Mouse (Mus musculus): Measurements from ENCODE around the gene Odf2. TPM values are rescaled to one million over a fixed set of nuclear protein-coding genes. Genes with fewer than 3 reads are reported as not detected.

Gene Odf2
- polyA plus RNA-seq, 2 experiments: 42.3 to 84.6 TPM

DNA sequence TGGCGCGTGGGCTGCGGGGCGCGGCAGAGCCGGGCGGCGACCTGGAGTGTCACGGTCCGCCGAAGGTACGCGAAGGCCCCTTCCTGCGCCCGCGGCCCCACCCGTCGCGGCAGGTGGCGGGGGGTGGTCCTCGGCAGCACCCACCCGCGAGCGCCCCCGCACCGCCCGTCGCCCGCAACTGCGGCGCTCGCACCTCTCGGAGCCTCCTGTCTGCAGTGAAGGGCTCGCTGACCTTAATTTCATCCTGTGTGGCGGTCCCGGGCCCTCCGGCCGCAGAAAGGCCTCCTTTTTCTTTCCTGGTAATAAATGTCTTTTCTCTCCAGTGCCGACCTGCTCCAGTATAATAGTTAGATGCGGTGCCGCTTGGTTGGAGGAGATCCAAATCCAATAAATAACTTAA is 76.9 kb downstream of the Odf2 start:
- Histone ChIP-seq H3K36me3 (ENCODE audit: control insufficient read depth, insufficient read depth, low read length) (peaks cover 21% of the 10 kb centered on the region; the same call in 1 of the 2 replicates), H3K27me3 (ENCODE audit: control insufficient read depth, insufficient read depth, low read length) (no peaks in the 10 kb centered on the region), H3K4me1 (ENCODE audit: control insufficient read depth, insufficient read depth, low read length) (peaks cover 19% of the 10 kb centered on the region), H3K4me3 (replicated peaks; ENCODE audit: low read length) (peak overlapping the region; percentile 98), H3K9me3 (ENCODE audit: control insufficient read depth, low read length) (no peaks in the 10 kb centered on the region), H3K9ac (ENCODE audit: low read depth, low read length, severe bottlenecking) (peak overlapping the region; percentile 96), H3K27ac (replicated peaks; ENCODE audit: low read depth, low read length) (peak overlapping the region; percentile 83), H3K4me2 (replicated peaks; ENCODE audit: low read depth, low read length, severe bottlenecking) (peak overlapping the region; percentile 50)
- DNase-seq (ENCODE audit: low spot score) (peak; percentile 60), ATAC-seq (ENCODE audit: low FRiP score, low read depth) (peak; percentile 1; the same call in 1 of the 2 replicates)
- TF ChIP-seq POLR2A (IDR thresholded peaks at IDR 0.05; ENCODE audit: borderline replicate concordance, extremely low read depth, insufficient read depth, insufficient read length): no peak
- WGBS: under 1% methylated on average over 26 of the region's 41 CpGs

DNA sequence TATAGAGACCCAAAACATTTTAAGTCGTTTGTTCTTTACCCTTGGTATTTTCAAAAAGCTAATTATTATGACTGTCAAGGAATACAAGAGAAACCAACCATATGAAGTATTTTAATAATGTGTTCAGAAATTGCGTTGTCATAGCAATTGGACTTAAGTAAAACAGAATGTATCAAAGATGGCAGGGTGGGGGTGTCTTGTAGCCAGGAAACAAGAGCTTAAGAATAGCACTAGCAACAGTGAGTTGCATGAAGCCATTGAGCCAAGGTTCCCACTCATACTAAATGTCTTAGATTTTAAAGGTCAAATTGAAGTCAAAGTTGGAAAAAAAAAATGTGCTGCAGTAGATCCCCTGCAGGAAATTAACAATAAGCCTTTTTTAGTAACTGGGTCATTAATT is 77.8 kb downstream of the Odf2 start:
- no peak overlapping the region for H3K9ac ChIP-seq (ENCODE audit: low read depth, low read length, severe bottlenecking)
- no peak for TF ChIP-seq POLR2A (IDR thresholded peaks at IDR 0.05; ENCODE audit: borderline replicate concordance, extremely low read depth, insufficient read depth, insufficient read length)
- DNase-seq (ENCODE audit: low spot score) (no peak), ATAC-seq (ENCODE audit: low FRiP score, low read depth) (no peak)
- peaks cover 21% of the 10 kb centered on the region; the same call in 1 of the 2 replicates for H3K36me3 ChIP-seq (ENCODE audit: control insufficient read depth, insufficient read depth, low read length)
- peaks cover 22% of the 10 kb centered on the region for H3K4me1 ChIP-seq (ENCODE audit: control insufficient read depth, insufficient read depth, low read length)
- H3K27ac ChIP-seq (replicated peaks; ENCODE audit: low read depth, low read length): no peak overlapping the region
- H3K27me3 ChIP-seq (ENCODE audit: control insufficient read depth, insufficient read depth, low read length): no peaks in the 10 kb centered on the region
- WGBS: 64% methylated on average over 2 of the region's 2 CpGs
- no peaks in the 10 kb centered on the region for H3K9me3 ChIP-seq (ENCODE audit: control insufficient read depth, low read length)
- H3K4me3 ChIP-seq (replicated peaks; ENCODE audit: low read length): peak overlapping the region; percentile 98
- peak overlapping the region; percentile 50 for H3K4me2 ChIP-seq (replicated peaks; ENCODE audit: low read depth, low read length, severe bottlenecking)

DNA sequence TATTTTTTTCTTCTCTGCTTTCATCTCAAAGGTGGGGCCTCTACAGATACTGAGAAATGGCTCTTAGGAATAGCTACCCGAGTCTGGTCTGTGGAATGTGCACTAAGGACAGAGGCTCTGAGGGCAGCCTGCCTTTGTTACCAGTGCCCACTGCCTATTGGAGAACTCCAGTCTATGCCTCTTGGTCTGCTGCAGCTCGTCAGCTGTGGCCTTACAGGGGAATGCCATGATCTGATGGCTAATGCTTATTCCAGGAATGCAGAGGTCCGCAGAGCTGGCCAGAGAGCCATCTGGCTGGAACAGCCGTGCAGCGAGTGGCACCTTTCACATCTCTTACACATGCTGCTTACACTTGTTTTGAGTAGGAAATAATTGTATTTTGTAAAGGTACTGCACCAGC is 78.7 kb downstream of the Odf2 start:
- TF ChIP-seq POLR2A (IDR thresholded peaks at IDR 0.05; ENCODE audit: borderline replicate concordance, extremely low read depth, insufficient read depth, insufficient read length): no peak
- H3K4me2 ChIP-seq (replicated peaks; ENCODE audit: low read depth, low read length, severe bottlenecking): peak overlapping the region; percentile 50; the same call in 1 of the 2 replicates
- no peaks in the 10 kb centered on the region for H3K27me3 ChIP-seq (ENCODE audit: control insufficient read depth, insufficient read depth, low read length)
- no peak overlapping the region for H3K27ac ChIP-seq (replicated peaks; ENCODE audit: low read depth, low read length)
- 0 out of 2 replicates have a peak overlapping the region, but pooled peaks have one; percentile 4 for H3K4me3 ChIP-seq (replicated peaks; ENCODE audit: low read length)
- ATAC-seq (ENCODE audit: low FRiP score, low read depth): no peak
- WGBS: 61% methylated on average over 5 of the region's 5 CpGs
- DNase-seq (ENCODE audit: low spot score): no peak
- no peak overlapping the region for H3K9ac ChIP-seq (ENCODE audit: low read depth, low read length, severe bottlenecking)
- no peaks in the 10 kb centered on the region for H3K9me3 ChIP-seq (ENCODE audit: control insufficient read depth, low read length)
- H3K4me1 ChIP-seq (ENCODE audit: control insufficient read depth, insufficient read depth, low read length): peaks cover 24% of the 10 kb centered on the region
- H3K36me3 ChIP-seq (ENCODE audit: control insufficient read depth, insufficient read depth, low read length): peaks cover 21% of the 10 kb centered on the region; the same call in 1 of the 2 replicates

DNA sequence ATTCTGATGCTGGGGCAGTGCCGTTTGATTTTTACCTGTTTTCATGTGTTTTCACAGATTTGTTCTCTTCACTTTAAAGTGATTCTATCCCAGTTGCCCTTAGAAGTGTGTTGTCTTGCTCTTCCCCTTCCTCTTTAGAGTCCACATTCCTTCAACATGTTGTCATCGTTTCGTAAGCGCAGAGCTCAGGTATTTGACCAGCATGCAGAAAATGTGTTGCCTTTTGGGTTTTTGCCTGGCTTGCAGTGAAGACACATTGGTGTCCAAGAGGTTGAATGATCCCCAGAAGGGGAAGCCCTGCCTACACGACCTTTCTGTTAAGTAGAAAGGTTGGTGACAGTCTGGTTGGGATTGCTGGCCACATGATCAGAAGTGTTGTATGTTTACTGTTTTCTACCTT is 79.6 kb downstream of the Odf2 start:
- no peak for TF ChIP-seq POLR2A (IDR thresholded peaks at IDR 0.05; ENCODE audit: borderline replicate concordance, extremely low read depth, insufficient read depth, insufficient read length)
- ATAC-seq (ENCODE audit: low FRiP score, low read depth) (no peak), DNase-seq (ENCODE audit: low spot score) (no peak)
- peaks cover 21% of the 10 kb centered on the region; the same call in 1 of the 2 replicates for H3K36me3 ChIP-seq (ENCODE audit: control insufficient read depth, insufficient read depth, low read length)
- peaks cover 24% of the 10 kb centered on the region for H3K4me1 ChIP-seq (ENCODE audit: control insufficient read depth, insufficient read depth, low read length)
- H3K9ac ChIP-seq (ENCODE audit: low read depth, low read length, severe bottlenecking): no peak overlapping the region
- no peak overlapping the region for H3K4me2 ChIP-seq (replicated peaks; ENCODE audit: low read depth, low read length, severe bottlenecking)
- no peaks in the 10 kb centered on the region for H3K27me3 ChIP-seq (ENCODE audit: control insufficient read depth, insufficient read depth, low read length)
- H3K4me3 ChIP-seq (replicated peaks; ENCODE audit: low read length): no peak overlapping the region
- 63% methylated on average over 5 of the region's 5 CpGs for WGBS
- H3K27ac ChIP-seq (replicated peaks; ENCODE audit: low read depth, low read length): no peak overlapping the region
- H3K9me3 ChIP-seq (ENCODE audit: control insufficient read depth, low read length): no peaks in the 10 kb centered on the region

DNA sequence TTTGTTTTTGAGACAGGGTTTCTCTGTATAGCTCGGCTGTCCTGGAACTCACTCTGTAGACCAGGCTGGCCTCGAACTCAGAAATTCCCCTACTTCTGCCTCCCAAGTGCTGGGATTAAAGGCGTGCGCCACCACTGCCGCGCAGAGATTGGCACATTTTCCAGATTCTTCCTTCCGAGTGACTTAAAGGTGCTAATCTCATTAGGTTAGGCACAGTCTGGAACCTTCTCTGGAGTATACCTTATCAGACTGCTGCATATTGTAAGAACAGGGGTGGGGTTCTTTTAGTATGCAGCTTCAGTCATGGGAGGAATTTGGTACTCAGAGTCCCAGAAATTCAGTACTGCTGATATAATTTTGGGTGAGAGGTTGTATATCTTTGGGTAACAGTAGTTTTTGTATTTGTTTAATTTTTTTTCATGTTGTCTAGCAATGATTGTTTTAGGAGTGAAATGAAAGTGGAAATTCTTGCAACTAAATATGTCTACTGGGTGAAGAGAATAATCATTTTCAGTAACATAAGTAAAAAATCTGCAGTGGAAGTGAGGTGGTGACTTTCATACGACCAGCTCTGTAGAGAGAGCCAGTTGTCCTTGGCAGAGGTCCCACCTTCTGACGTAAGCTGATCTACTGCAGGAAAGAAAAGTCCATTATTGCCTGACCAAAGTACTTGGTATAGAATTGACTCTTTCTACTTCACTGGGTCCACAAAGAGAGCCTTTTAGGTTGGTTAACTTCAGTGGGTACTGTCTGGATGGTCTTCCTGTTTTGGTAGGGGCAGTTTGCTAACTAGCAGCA is 83.0 kb downstream of the Odf2 start:
- peak overlapping the region; percentile 39 for H3K27ac ChIP-seq (replicated peaks; ENCODE audit: low read depth, low read length)
- 64% methylated on average over 9 of the region's 9 CpGs for WGBS

More for the DNA sequence above, 83.0 kb downstream of the Odf2 start:
- Histone ChIP-seq H3K9ac (ENCODE audit: low read depth, low read length, severe bottlenecking) (no peak overlapping the region), H3K4me1 (ENCODE audit: control insufficient read depth, insufficient read depth, low read length) (peaks cover 16% of the 10 kb centered on the region), H3K4me3 (replicated peaks; ENCODE audit: low read length) (no peak overlapping the region), H3K4me2 (replicated peaks; ENCODE audit: low read depth, low read length, severe bottlenecking) (no peak overlapping the region), H3K36me3 (ENCODE audit: control insufficient read depth, insufficient read depth, low read length) (peaks cover 29% of the 10 kb centered on the region; the same call in 1 of the 2 replicates), H3K27me3 (ENCODE audit: control insufficient read depth, insufficient read depth, low read length) (no peaks in the 10 kb centered on the region), H3K9me3 (ENCODE audit: control insufficient read depth, low read length) (no peaks in the 10 kb centered on the region)
- DNase-seq (ENCODE audit: low spot score) (peak; percentile 74), ATAC-seq (ENCODE audit: low FRiP score, low read depth) (no peak)
- no peak for TF ChIP-seq POLR2A (IDR thresholded peaks at IDR 0.05; ENCODE audit: borderline replicate concordance, extremely low read depth, insufficient read depth, insufficient read length)
